Mouse (Mus musculus): ENCODE results near the gene Chst13. TPM values are rescaled to one million over a fixed set of nuclear protein-coding genes. Genes with fewer than 3 reads are reported as not detected.

Gene Chst13
- polyA plus RNA-seq, 1 experiment, result 0.05 TPM

GRCm38 (mm10) chr6:90360922-90361614 lies 36.1 kb upstream of the Chst13 start:
- Histone ChIP-seq H3K36me3 (ENCODE audit: control insufficient read depth, insufficient read depth) (no peaks in the 10 kb centered on the region), H3K79me3 (ENCODE audit: low read depth) (no peaks in the 10 kb centered on the region), H3ac (ENCODE audit: control insufficient read depth, insufficient read length, low read depth) (no peak overlapping the region), H3K27me3 (ENCODE audit: control insufficient read depth, insufficient read depth, insufficient read length) (no peaks in the 10 kb centered on the region), H3K4me3 (ENCODE audit: insufficient read depth, poor library complexity, severe bottlenecking) (no peak overlapping the region), H3K79me2 (ENCODE audit: control insufficient read depth, insufficient read depth) (no peaks in the 10 kb centered on the region)
- TF ChIP-seq MYOD1 (IDR thresholded peaks at IDR 0.05; ENCODE audit: control insufficient read depth, insufficient read length, low read depth) (no peak), CEBPB (IDR thresholded peaks at IDR 0.05; ENCODE audit: low read depth) (no peak)

- H3K79me3 ChIP-seq (ENCODE audit: low read depth), result no peaks in the 10 kb centered on the region
- no peaks in the 10 kb centered on the region for H3K79me2 ChIP-seq (ENCODE audit: control insufficient read depth, insufficient read depth)
- H3K4me3 ChIP-seq (ENCODE audit: insufficient read depth, poor library complexity, severe bottlenecking), result no peak overlapping the region
- H3K27me3 ChIP-seq (ENCODE audit: control insufficient read depth, insufficient read depth, insufficient read length), result no peaks in the 10 kb centered on the region
- H3K36me3 ChIP-seq (ENCODE audit: control insufficient read depth, insufficient read depth), result no peaks in the 10 kb centered on the region
- TF ChIP-seq USF1 (IDR thresholded peaks at IDR 0.05; ENCODE audit: low read depth) (no peak), CEBPB (IDR thresholded peaks at IDR 0.05; ENCODE audit: low read depth) (no peak), FOSL1 (IDR thresholded peaks at IDR 0.05; ENCODE audit: insufficient read depth, low read length, poor library complexity, severe bottlenecking) (no peak), MYOG (IDR thresholded peaks at IDR 0.05; ENCODE audit: control insufficient read depth, extremely low read depth, insufficient read length) (no peak), MAX (IDR thresholded peaks at IDR 0.05) (no peak), CTCF (IDR thresholded peaks at IDR 0.05; ENCODE audit: control insufficient read depth, insufficient read depth, insufficient read length) (no peak), MYOD1 (IDR thresholded peaks at IDR 0.05; ENCODE audit: control insufficient read depth, insufficient read length, low read depth) (no peak)
- no peak overlapping the region for H3ac ChIP-seq (ENCODE audit: control insufficient read depth, insufficient read length, low read depth)
These were observed 35.2 kb upstream of the Chst13 start for GRCm38 (mm10) chr6:90360024-90360781.

GRCm38 (mm10) chr6:90359445-90359844 lies 34.5 kb upstream of the Chst13 start:
- no peaks in the 10 kb centered on the region for H3K36me3 ChIP-seq (ENCODE audit: control insufficient read depth, insufficient read depth)
- H3K4me3 ChIP-seq (ENCODE audit: insufficient read depth, poor library complexity, severe bottlenecking), result no peak overlapping the region
- no peaks in the 10 kb centered on the region for H3K79me2 ChIP-seq (ENCODE audit: control insufficient read depth, insufficient read depth)
- H3K27me3 ChIP-seq (ENCODE audit: control insufficient read depth, insufficient read depth, insufficient read length), result no peaks in the 10 kb centered on the region
- no peaks in the 10 kb centered on the region for H3K79me3 ChIP-seq (ENCODE audit: low read depth)
- H3ac ChIP-seq (ENCODE audit: control insufficient read depth, insufficient read length, low read depth), result no peak overlapping the region
- no peak for TF ChIP-seq USF1 (IDR thresholded peaks at IDR 0.05; ENCODE audit: low read depth)
- TF ChIP-seq MYOG (IDR thresholded peaks at IDR 0.05; ENCODE audit: control insufficient read depth, extremely low read depth, insufficient read length), result no peak
- TF ChIP-seq CEBPB (IDR thresholded peaks at IDR 0.05; ENCODE audit: low read depth), result no peak
- TF ChIP-seq CTCF (IDR thresholded peaks at IDR 0.05; ENCODE audit: control insufficient read depth, insufficient read depth, insufficient read length), result no peak
- no peak for TF ChIP-seq MYOD1 (IDR thresholded peaks at IDR 0.05; ENCODE audit: control insufficient read depth, insufficient read length, low read depth)
- TF ChIP-seq MAX (IDR thresholded peaks at IDR 0.05), result no peak
- TF ChIP-seq FOSL1 (IDR thresholded peaks at IDR 0.05; ENCODE audit: insufficient read depth, low read length, poor library complexity, severe bottlenecking), result no peak

GRCm38 (mm10) chr6:90358142-90358541 lies 33.2 kb upstream of the Chst13 start:
- no peak for TF ChIP-seq MYOG (IDR thresholded peaks at IDR 0.05; ENCODE audit: control insufficient read depth, extremely low read depth, insufficient read length)
- no peak for TF ChIP-seq USF1 (IDR thresholded peaks at IDR 0.05; ENCODE audit: low read depth)
- TF ChIP-seq FOSL1 (IDR thresholded peaks at IDR 0.05; ENCODE audit: insufficient read depth, low read length, poor library complexity, severe bottlenecking), result no peak
- TF ChIP-seq MYOD1 (IDR thresholded peaks at IDR 0.05; ENCODE audit: control insufficient read depth, insufficient read length, low read depth), result no peak
- no peak for TF ChIP-seq CEBPB (IDR thresholded peaks at IDR 0.05; ENCODE audit: low read depth)
- TF ChIP-seq MAX (IDR thresholded peaks at IDR 0.05), result no peak
- no peak for TF ChIP-seq CTCF (IDR thresholded peaks at IDR 0.05; ENCODE audit: control insufficient read depth, insufficient read depth, insufficient read length)
- Histone ChIP-seq H3ac (ENCODE audit: control insufficient read depth, insufficient read length, low read depth) (no peak overlapping the region), H3K79me2 (ENCODE audit: control insufficient read depth, insufficient read depth) (no peaks in the 10 kb centered on the region), H3K4me3 (ENCODE audit: insufficient read depth, poor library complexity, severe bottlenecking) (no peak overlapping the region), H3K36me3 (ENCODE audit: control insufficient read depth, insufficient read depth) (no peaks in the 10 kb centered on the region), H3K27me3 (ENCODE audit: control insufficient read depth, insufficient read depth, insufficient read length) (no peaks in the 10 kb centered on the region), H3K79me3 (ENCODE audit: low read depth) (no peaks in the 10 kb centered on the region)

- Histone ChIP-seq H3K4me3 (ENCODE audit: insufficient read depth, poor library complexity, severe bottlenecking) (no peak overlapping the region), H3K79me3 (ENCODE audit: low read depth) (no peaks in the 10 kb centered on the region), H3K36me3 (ENCODE audit: control insufficient read depth, insufficient read depth) (no peaks in the 10 kb centered on the region), H3ac (ENCODE audit: control insufficient read depth, insufficient read length, low read depth) (no peak overlapping the region), H3K79me2 (ENCODE audit: control insufficient read depth, insufficient read depth) (no peaks in the 10 kb centered on the region), H3K27me3 (ENCODE audit: control insufficient read depth, insufficient read depth, insufficient read length) (no peaks in the 10 kb centered on the region)
- TF ChIP-seq USF1 (IDR thresholded peaks at IDR 0.05; ENCODE audit: low read depth), result no peak
- TF ChIP-seq MYOG (IDR thresholded peaks at IDR 0.05; ENCODE audit: control insufficient read depth, extremely low read depth, insufficient read length), result no peak
- TF ChIP-seq MAX (IDR thresholded peaks at IDR 0.05), result no peak
- TF ChIP-seq CTCF (IDR thresholded peaks at IDR 0.05; ENCODE audit: control insufficient read depth, insufficient read depth, insufficient read length), result no peak
- TF ChIP-seq FOSL1 (IDR thresholded peaks at IDR 0.05; ENCODE audit: insufficient read depth, low read length, poor library complexity, severe bottlenecking), result no peak
- TF ChIP-seq CEBPB (IDR thresholded peaks at IDR 0.05; ENCODE audit: low read depth), result no peak
These were observed 25.0 kb upstream of the Chst13 start for GRCm38 (mm10) chr6:90350011-90350410.
